Mouse (Mus musculus) hindbrain, embryonic 11.5 days (tissue): ENCODE results near the gene Gjb3. TPM values are rescaled to one million over a fixed set of nuclear protein-coding genes. Genes with fewer than 3 reads are reported as not detected.

Source experiments
- ATAC-seq: fragments of 200-750 bp; cut with Nextera tagmentation; 2 replicates; pipeline ENCODE4 v1.8.0; 2017; ENCODE audit warnings: mild to moderate bottlenecking, moderate TSS enrichment, moderate library complexity; ENCODE audit not compliant: low FRiP score
- DNase-seq: peaks from one replicate; pipeline ENCODE4 v3.0.0-alpha.2; 2015; ENCODE audit warnings: low spot score
- H3K27ac ChIP-seq: fragments of 300-500 bp; sonication (generic); 2 replicates; pipeline ENCODE4 v1.5.1; 2014; ENCODE audit warnings: mild to moderate bottlenecking, low read depth, low read length
- H3K27me3 ChIP-seq: fragments of 300-500 bp; sonication (generic); 2 replicates; pipeline ENCODE4 v1.6.1; 2014; ENCODE audit warnings: mild to moderate bottlenecking, low read length, moderate library complexity, mixed read lengths; ENCODE audit not compliant: control insufficient read depth, insufficient read depth
- H3K36me3 ChIP-seq: fragments of 300-500 bp; sonication (generic); 2 replicates; pipeline ENCODE4 v1.6.1; 2014; ENCODE audit warnings: mild to moderate bottlenecking, low read length, moderate library complexity, mixed read lengths; ENCODE audit not compliant: control insufficient read depth, insufficient read depth
- H3K4me1 ChIP-seq: fragments of 300-500 bp; sonication (generic); replicated peaks from 2 replicates; pipeline ENCODE4 v1.6.1; 2014; ENCODE audit warnings: low read length, mixed read lengths; ENCODE audit not compliant: control insufficient read depth, insufficient read depth
- H3K4me2 ChIP-seq: fragments of 300-500 bp; sonication (generic); replicated peaks from 2 replicates; pipeline ENCODE4 v1.6.1; 2014; ENCODE audit warnings: mild to moderate bottlenecking, low read depth, low read length
- H3K4me3 ChIP-seq: fragments of 300-500 bp; sonication (generic); 2 replicates; pipeline ENCODE4 v1.5.1; 2014; ENCODE audit warnings: low read depth, low read length
- H3K9ac ChIP-seq: fragments of 300-500 bp; sonication (generic); 2 replicates; pipeline ENCODE4 v1.6.1; 2014; ENCODE audit warnings: low read depth, low read length
- H3K9me3 ChIP-seq: fragments of 300-500 bp; sonication (generic); 2 replicates; pipeline ENCODE4 v1.6.1; 2016; ENCODE audit warnings: low read length; ENCODE audit not compliant: control insufficient read depth
- WGBS: fragments of 180-500 bp; shearing (Covaris S2); extraction: QIAGEN DNeasy Blood & Tissue Kit; methylation state at CpG from one replicate; pipeline ENCODE4 v1.1.7; 2014; 5-methylcytosine and 5-hydroxymethylcytosine counted together
- polyA plus RNA-seq: library from polyadenylated mRNA; unstranded; fragments of >200 nt; fragmentation: Nextera tagmentation; extraction: Ambion mirVana; gene quantifications from 2 replicates; pipeline ENCODE4 v1.2.1, GENCODE M21; 2014

Gjb3 gene
- polyA plus RNA-seq, 1 experiment from 2014 or later: 1.7 TPM

DNA sequence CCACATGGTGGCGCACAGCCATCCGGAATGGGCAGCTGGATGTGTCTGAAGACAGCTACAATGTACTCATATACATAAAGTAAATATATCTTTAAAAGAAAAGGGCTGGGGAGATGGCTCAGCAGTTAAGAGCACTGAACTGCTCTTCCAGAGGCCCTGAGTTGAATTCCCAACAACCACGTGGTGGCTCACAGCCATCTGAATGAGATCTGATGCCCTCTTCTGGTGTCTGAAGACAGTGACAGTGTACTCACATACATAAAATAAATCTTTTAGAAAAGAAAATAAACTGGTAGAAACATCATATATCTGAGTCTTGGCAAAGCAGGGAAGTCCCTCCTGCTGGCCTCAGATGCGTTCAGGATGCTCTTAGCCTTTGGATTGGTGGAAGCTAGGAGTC is 13.5 kb downstream of the Gjb3 start:
- 61% methylated on average over 4 of the region's 4 CpGs for WGBS
- no peak overlapping the region for H3K4me2 ChIP-seq
- H3K27ac ChIP-seq: no peak overlapping the region
- H3K36me3 ChIP-seq: no peaks in the 10 kb centered on the region
- no peak overlapping the region for H3K9ac ChIP-seq
- ATAC-seq (no peak), DNase-seq (no peak)
- peaks cover 13% of the 10 kb centered on the region for H3K27me3 ChIP-seq
- H3K4me3 ChIP-seq: no peak overlapping the region
- H3K9me3 ChIP-seq: no peaks in the 10 kb centered on the region
- no peaks in the 10 kb centered on the region for H3K4me1 ChIP-seq

- Histone ChIP-seq H3K27me3 (peaks cover 14% of the 10 kb centered on the region), H3K9ac (no peak overlapping the region), H3K27ac (no peak overlapping the region), H3K36me3 (no peaks in the 10 kb centered on the region), H3K4me3 (no peak overlapping the region), H3K4me1 (no peaks in the 10 kb centered on the region), H3K9me3 (no peaks in the 10 kb centered on the region), H3K4me2 (no peak overlapping the region)
- DNase-seq (no peak), ATAC-seq (no peak)
- 83% methylated on average over 8 of the region's 8 CpGs for WGBS
Observed at GRCm38 (mm10) chr4:127315753-127316152, 14.9 kb downstream of the Gjb3 start.

GRCm38 (mm10) chr4:127314585-127314984 is 16.1 kb downstream of the Gjb3 start:
- no peak for DNase-seq
- no peak overlapping the region; the same call in 1 of the 2 replicates for H3K9ac ChIP-seq
- WGBS: 47% methylated on average over 9 of the region's 9 CpGs
- H3K27ac ChIP-seq: no peak overlapping the region
- ATAC-seq: no peak
- no peaks in the 10 kb centered on the region for H3K4me1 ChIP-seq
- peak overlapping the region; percentile 92; the same call in 1 of the 2 replicates for H3K4me2 ChIP-seq
- no peaks in the 10 kb centered on the region for H3K36me3 ChIP-seq
- H3K9me3 ChIP-seq: no peaks in the 10 kb centered on the region
- peaks cover 14% of the 10 kb centered on the region for H3K27me3 ChIP-seq
- H3K4me3 ChIP-seq: no peak overlapping the region

DNA sequence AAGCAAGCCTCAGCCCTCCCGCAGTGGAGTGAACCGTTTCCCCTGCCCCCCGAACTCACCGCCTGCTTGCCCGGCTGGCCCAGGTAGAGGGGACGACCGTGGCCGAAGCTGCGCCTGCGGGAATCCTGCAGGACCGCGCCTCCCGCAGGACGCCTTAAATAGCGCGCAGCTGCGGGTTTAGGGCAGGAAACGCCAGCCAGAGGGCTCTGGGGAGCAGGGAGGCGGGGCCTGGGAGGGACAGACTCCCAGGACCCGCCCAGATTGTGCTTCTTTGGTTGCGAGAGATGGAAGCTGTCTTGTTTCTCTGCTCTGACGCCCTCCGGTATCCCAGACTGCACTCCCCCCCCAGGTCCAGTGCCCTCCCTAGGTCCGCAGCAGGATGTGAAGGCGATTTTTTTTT is 16.8 kb downstream of the Gjb3 start, which contains the start of gene Gja4:
Gja4 (minus strand) TSS at position 179 of the 400 bp plus-strand sequence.
- ATAC-seq (peak; percentile 81), DNase-seq (peak; percentile 85)
- H3K4me1 ChIP-seq: no peaks in the 10 kb centered on the region
- H3K36me3 ChIP-seq: no peaks in the 10 kb centered on the region
- H3K4me2 ChIP-seq: peak within 1 kb of the TSS; percentile 92
- H3K9ac ChIP-seq: peak within 1 kb of the TSS; percentile 64
- H3K27me3 ChIP-seq: peaks cover 14% of the 10 kb centered on the region
- H3K9me3 ChIP-seq: no peaks in the 10 kb centered on the region
- no peak within 1 kb of the TSS for H3K27ac ChIP-seq
- H3K4me3 ChIP-seq: peak within 1 kb of the TSS; percentile 45
- WGBS: under 1% methylated on average over 25 of the region's 25 CpGs

GRCm38 (mm10) chr4:127312349-127312748 is 18.3 kb downstream of the Gjb3 start:
- WGBS: 65% methylated on average over 24 of the region's 24 CpGs
- Histone ChIP-seq H3K9ac (no peak overlapping the region), H3K4me2 (no peak overlapping the region), H3K27ac (no peak overlapping the region), H3K4me1 (no peaks in the 10 kb centered on the region), H3K9me3 (no peaks in the 10 kb centered on the region), H3K27me3 (peaks cover 14% of the 10 kb centered on the region), H3K4me3 (no peak overlapping the region), H3K36me3 (no peaks in the 10 kb centered on the region)
- DNase-seq (no peak), ATAC-seq (no peak)

GRCm38 (mm10) chr4:127311561-127311960 is 19.1 kb downstream of the Gjb3 start:
- H3K36me3 ChIP-seq: no peaks in the 10 kb centered on the region
- no peak for DNase-seq
- H3K4me1 ChIP-seq: no peaks in the 10 kb centered on the region
- WGBS: 62% methylated on average over 9 of the region's 9 CpGs
- no peak for ATAC-seq
- H3K4me3 ChIP-seq: no peak overlapping the region
- no peak overlapping the region for H3K9ac ChIP-seq
- no peaks in the 10 kb centered on the region for H3K9me3 ChIP-seq
- no peak overlapping the region for H3K4me2 ChIP-seq
- H3K27me3 ChIP-seq: peaks cover 14% of the 10 kb centered on the region
- no peak overlapping the region for H3K27ac ChIP-seq

- no peak overlapping the region for H3K27ac ChIP-seq
- no peak overlapping the region for H3K4me3 ChIP-seq
Observed at GRCm38 (mm10) chr4:127306915-127307314, 23.7 kb downstream of the Gjb3 start.

GRCm38 (mm10) chr4:127303796-127304195 is 26.8 kb downstream of the Gjb3 start:
- no peak for ATAC-seq
- no peak overlapping the region for H3K4me3 ChIP-seq
- no peaks in the 10 kb centered on the region for H3K4me1 ChIP-seq

More at GRCm38 (mm10) chr4:127306915-127307314, 23.7 kb downstream of the Gjb3 start:
- Histone ChIP-seq H3K4me2 (no peak overlapping the region), H3K27me3 (no peaks in the 10 kb centered on the region; the same call in 1 of the 2 replicates), H3K9me3 (no peaks in the 10 kb centered on the region), H3K36me3 (no peaks in the 10 kb centered on the region), H3K9ac (no peak overlapping the region), H3K4me1 (no peaks in the 10 kb centered on the region)
- ATAC-seq (no peak), DNase-seq (no peak)
- 72% methylated on average over 2 of the region's 2 CpGs for WGBS

DNA sequence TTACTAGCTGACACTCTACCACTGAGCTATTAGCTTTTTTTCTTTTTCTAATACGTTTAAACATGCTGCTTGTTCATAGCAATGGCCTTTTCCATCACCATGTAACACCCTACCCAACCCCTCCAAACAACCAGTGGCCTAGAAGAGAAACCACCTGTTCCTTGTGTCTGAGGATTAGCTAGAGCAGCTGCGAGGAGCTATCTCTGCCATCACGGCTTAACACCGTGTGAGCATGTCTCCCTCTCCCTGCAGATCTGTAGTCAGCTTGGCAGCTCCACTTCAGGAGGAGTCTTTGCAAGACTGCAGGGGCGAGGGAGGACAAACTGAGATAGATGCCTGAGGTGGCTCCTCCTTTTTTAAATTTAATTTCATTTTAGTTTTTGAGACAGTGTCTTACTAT is 30.1 kb downstream of the Gjb3 start:
- Histone ChIP-seq H3K9me3 (no peaks in the 10 kb centered on the region), H3K27ac (no peak overlapping the region), H3K4me1 (no peaks in the 10 kb centered on the region), H3K36me3 (no peaks in the 10 kb centered on the region), H3K9ac (no peak overlapping the region), H3K27me3 (no peaks in the 10 kb centered on the region), H3K4me2 (no peak overlapping the region), H3K4me3 (no peak overlapping the region)
- ATAC-seq (no peak), DNase-seq (no peak)
- 80% methylated on average over 5 of the region's 5 CpGs for WGBS

More at GRCm38 (mm10) chr4:127303796-127304195, 26.8 kb downstream of the Gjb3 start:
- H3K27me3 ChIP-seq: no peaks in the 10 kb centered on the region
- DNase-seq: no peak
- H3K4me2 ChIP-seq: no peak overlapping the region
- H3K36me3 ChIP-seq: no peaks in the 10 kb centered on the region
- 85% methylated on average over 3 of the region's 3 CpGs for WGBS
- no peaks in the 10 kb centered on the region for H3K9me3 ChIP-seq
- H3K9ac ChIP-seq: no peak overlapping the region
- no peak overlapping the region for H3K27ac ChIP-seq
